Mouse (Mus musculus): ENCODE results near the gene Rab3a.

GRCm38 (mm10) chr8:70755661-70756475, 1.4 kb downstream of the Rab3a start:
- no peak for TF ChIP-seq CTCF (IDR thresholded peaks at IDR 0.05; ENCODE audit: extremely low read depth, insufficient read length, insufficient replicate concordance, low read depth, low read length)
- no peak for TF ChIP-seq POLR2A (IDR thresholded peaks at IDR 0.05; ENCODE audit: low read depth, low read length)
